Mouse (Mus musculus): ENCODE results near the gene Unc93a.
"Not testable (repeated sequence)": the region's sequence is repeated elsewhere in the genome, so short reads cannot be mapped to it uniquely, and the experiment has no call there.

GRCm38 (mm10) chr17:13123308-13124038 is 8.1 kb downstream of the Unc93a start:
- not testable (repeated sequence) for TF ChIP-seq CTCF (IDR thresholded peaks at IDR 0.05; ENCODE audit: low read depth); EP300 (optimal IDR thresholded peaks at IDR 0.05)

Measured in stomach, postnatal 0 days (tissue).